Mouse (Mus musculus) brain, embryonic 14.5 days (tissue): Measurements from ENCODE around the gene Dner.

Source experiments
- CTCF ChIP-seq: fragments of 200-500 bp; IDR thresholded peaks from 2 replicates; pipeline ENCODE4 v1.5.1; 2012; ENCODE audit warnings: inconsistent platforms, mild to moderate bottlenecking, moderate library complexity, borderline replicate concordance; ENCODE audit not compliant: insufficient read depth, insufficient read length; ENCODE audit errors: extremely low read depth
- POLR2A ChIP-seq: fragments of 200-500 bp; IDR thresholded peaks from 2 replicates; pipeline ENCODE4 v1.6.1; 2012; ENCODE audit warnings: mild to moderate bottlenecking, inconsistent platforms, borderline replicate concordance; ENCODE audit not compliant: poor library complexity, insufficient read depth, insufficient read length, severe bottlenecking; ENCODE audit errors: extremely low read depth

- TF ChIP-seq CTCF (no peak), POLR2A (no peak)
Measured at GRCm38 (mm10) chr1:84363967-84364366, 332.1 kb downstream of the Dner start, which contains the start of gene Pid1.
